Mouse (Mus musculus): ENCODE data around the gene Tbc1d15.

DNA sequence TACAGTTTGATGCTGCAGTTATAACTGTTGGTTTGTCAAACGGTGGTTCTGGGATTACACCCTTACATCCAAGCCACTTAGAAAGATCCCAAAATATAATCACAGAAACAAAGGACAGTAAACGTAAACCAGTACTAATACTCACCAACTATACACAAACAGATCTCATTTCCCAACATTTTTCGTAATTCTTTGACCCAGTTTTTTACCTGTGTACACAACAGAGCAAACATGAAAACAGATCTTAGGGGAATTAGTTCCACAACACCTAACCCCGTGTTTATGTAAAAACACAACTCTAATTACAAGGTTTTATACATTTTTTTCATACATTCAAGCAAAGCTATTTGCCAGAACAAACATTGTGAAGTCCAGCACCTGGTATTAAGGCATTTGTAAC is 47.4 kb upstream of the Tbc1d15 start:
- no peak for TF ChIP-seq FLI1 (IDR thresholded peaks at IDR 0.05; ENCODE audit: low read length)
- no peak for TF ChIP-seq GATA1 (IDR thresholded peaks at IDR 0.05; ENCODE audit: borderline replicate concordance, low read length)
